Comparison of ENCODE assay signal across 17 mouse cellular contexts in the genomic region with DNA sequence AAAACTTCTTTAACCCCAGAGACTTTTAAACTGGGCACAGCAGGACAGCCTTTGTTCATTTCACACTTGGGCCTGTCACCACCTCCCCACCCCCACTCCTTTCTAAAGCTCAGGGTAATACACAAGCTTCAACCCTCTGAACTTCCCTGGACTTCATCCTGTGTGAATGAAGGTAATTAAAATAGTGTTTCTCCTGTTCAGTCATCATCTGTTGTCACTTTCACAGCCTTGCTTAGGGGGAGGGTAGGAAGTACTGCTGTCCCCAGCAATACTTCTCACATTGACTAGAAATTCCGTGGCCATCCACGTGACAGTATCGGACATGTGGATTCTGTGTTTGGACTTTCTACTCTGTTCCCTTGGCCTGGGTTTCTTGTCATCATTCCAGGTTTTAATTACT. TPM values are rescaled to one million over a fixed set of nuclear protein-coding genes. Genes with fewer than 3 reads are reported as not detected.
DNase-seq lines count a peak whose midpoint lies in the region; ATAC-seq and TF ChIP-seq lines count a peak whose summit lies in the region.
"Had no signal": no experiment of that assay in that cellular context is flagged by ENCODE, and none has a peak within 500 bp of the region (broad histone marks: within the 10 kb centered on the region; RNA-seq: fewer than 3 reads in every experiment).

No protein-coding gene starts in this region.

- no peak overlapping the region for H3K4me3 ChIP-seq in forebrain, embryonic 10.5 days
- no peak overlapping the region for H3K4me3 ChIP-seq in forebrain, postnatal 0 days (ENCODE audit: low read depth, low read length)
- H3K4me3 ChIP-seq in liver, adult 2 months (ENCODE audit: insufficient read depth, low read depth, low read length), result no peak overlapping the region
- H3K4me3 ChIP-seq in liver, embryonic 11.5 days (ENCODE audit: low read depth, low read length), result no peak overlapping the region
- H3K4me3 ChIP-seq: embryonic facial prominence, embryonic 13.5 days; hindbrain, embryonic 13.5 days; layer of hippocampus, adult 2 months; megakaryocyte, embryonic 14.5 days; neural tube, embryonic 15.5 days; stomach, embryonic 15.5 days had no signal

- no peak for ATAC-seq in forebrain, postnatal 0 days
- no peak for ATAC-seq in liver, embryonic 11.5 days (replicated peaks; ENCODE audit: low FRiP score)
- ATAC-seq: activated CD4-positive, CD25-positive, alpha-beta regulatory T cell, adult 4 months had no signal

- no peak for TF ChIP-seq CTCF in forebrain, postnatal 0 days (IDR thresholded peaks at IDR 0.05; ENCODE audit: low read depth)
- no peak for TF ChIP-seq CTCF in liver, adult 2 months (IDR thresholded peaks at IDR 0.05; ENCODE audit: low read depth, low read length)

- no peak overlapping the region for H3K4me2 ChIP-seq in forebrain, postnatal 0 days (ENCODE audit: low read depth)
- H3K4me2 ChIP-seq in liver, embryonic 11.5 days, result no peak overlapping the region
- H3K4me2 ChIP-seq: embryonic facial prominence, embryonic 13.5 days; hindbrain, embryonic 13.5 days; neural tube, embryonic 15.5 days; stomach, embryonic 15.5 days had no signal

- peak; percentile 43 for DNase-seq in forebrain, embryonic 10.5 days (ENCODE audit: extremely low spot score, low spot score)
- DNase-seq in forebrain, postnatal 0 days, result no peak
- peak; percentile 98 for DNase-seq in liver, adult 2 months (ENCODE audit: extremely low read depth, low read depth, low spot score)
- no peak for DNase-seq in liver, embryonic 11.5 days (ENCODE audit: low spot score)
- DNase-seq in embryo, embryonic 9.5 days (ENCODE audit: extremely low spot score), result peak; percentile 51
- peak; percentile 62 for DNase-seq in heart, postnatal 4 days
- no peak for DNase-seq in right cerebral cortex, postnatal 25 days
- DNase-seq in frontal cortex, adult 2 months (ENCODE audit: extremely low spot score in 1 of 2, low spot score in 1 of 2), result no peak
- DNase-seq: cerebellum, adult 8-10 months had no signal

- H3K9ac ChIP-seq in forebrain, postnatal 0 days, result no peak overlapping the region
- H3K9ac ChIP-seq in liver, adult 2 months (ENCODE audit: low read depth, low read length), result no peak overlapping the region
- H3K9ac ChIP-seq in liver, embryonic 11.5 days (ENCODE audit: low read depth, low read length), result no peak overlapping the region
- H3K9ac ChIP-seq: embryonic facial prominence, embryonic 13.5 days; hindbrain, embryonic 13.5 days; neural tube, embryonic 15.5 days; stomach, embryonic 15.5 days had no signal

- no peaks in the 10 kb centered on the region for H3K9me3 ChIP-seq in forebrain, embryonic 10.5 days
- H3K9me3 ChIP-seq in forebrain, postnatal 0 days (ENCODE audit: low read length), result no peaks in the 10 kb centered on the region
- no peaks in the 10 kb centered on the region for H3K9me3 ChIP-seq in liver, embryonic 11.5 days (ENCODE audit: control insufficient read depth, low read length)
- H3K9me3 ChIP-seq: embryonic facial prominence, embryonic 13.5 days; hindbrain, embryonic 13.5 days; megakaryocyte, embryonic 14.5 days; neural tube, embryonic 15.5 days; stomach, embryonic 15.5 days had no signal

- 9% methylated on average over 3 of the region's 3 CpGs for WGBS in forebrain, embryonic 10.5 days
- under 1% methylated on average over 3 of the region's 3 CpGs for WGBS in forebrain, postnatal 0 days
- WGBS in liver, adult 2 months, result 16% methylated on average over 3 of the region's 3 CpGs
- WGBS in liver, embryonic 11.5 days, result 31% methylated on average over 3 of the region's 3 CpGs

- no peak overlapping the region for H3K27ac ChIP-seq in forebrain, embryonic 10.5 days
- no peak overlapping the region for H3K27ac ChIP-seq in forebrain, postnatal 0 days (ENCODE audit: low read depth, low read length)
- peak overlapping the region; percentile 61 for H3K27ac ChIP-seq in liver, adult 2 months (replicated peaks; ENCODE audit: insufficient read depth, low read depth, low read length)
- no peak overlapping the region for H3K27ac ChIP-seq in liver, embryonic 11.5 days (ENCODE audit: low read depth, low read length)
- H3K27ac ChIP-seq: embryonic facial prominence, embryonic 13.5 days; hindbrain, embryonic 13.5 days; layer of hippocampus, adult 2 months; neural tube, embryonic 15.5 days; stomach, embryonic 15.5 days had no signal

- no peaks in the 10 kb centered on the region for H3K36me3 ChIP-seq in forebrain, embryonic 10.5 days (replicated peaks)
- H3K36me3 ChIP-seq in forebrain, postnatal 0 days (ENCODE audit: insufficient read depth), result no peaks in the 10 kb centered on the region
- H3K36me3 ChIP-seq in liver, adult 2 months (ENCODE audit: control insufficient read depth, insufficient read depth, low read length), result peaks cover 9% of the 10 kb centered on the region; the same call in 1 of the 2 replicates
- no peaks in the 10 kb centered on the region for H3K36me3 ChIP-seq in liver, embryonic 11.5 days (ENCODE audit: control insufficient read depth, insufficient read depth, low read length)
- H3K36me3 ChIP-seq: embryonic facial prominence, embryonic 13.5 days; hindbrain, embryonic 13.5 days; neural tube, embryonic 15.5 days had no signal

- H3K4me1 ChIP-seq in forebrain, embryonic 10.5 days, result peaks cover 46% of the 10 kb centered on the region
- H3K4me1 ChIP-seq in forebrain, postnatal 0 days (ENCODE audit: insufficient read depth), result 0 out of 2 replicates have a peak, but pooled peaks cover 7% of the 10 kb centered on the region
- H3K4me1 ChIP-seq in liver, adult 2 months (ENCODE audit: control insufficient read depth, insufficient read depth, low read length), result peaks cover 20% of the 10 kb centered on the region
- H3K4me1 ChIP-seq in liver, embryonic 11.5 days (replicated peaks; ENCODE audit: control insufficient read depth, insufficient read depth, low read length), result no peaks in the 10 kb centered on the region

- H3K79me2 ChIP-seq in liver, adult 2 months (ENCODE audit: control insufficient read depth, insufficient read depth, low read length), result peaks cover 7% of the 10 kb centered on the region; the same call in 1 of the 2 replicates

- peaks cover 62% of the 10 kb centered on the region for H3K27me3 ChIP-seq in forebrain, embryonic 10.5 days (ENCODE audit: poor library complexity, severe bottlenecking)
- H3K27me3 ChIP-seq in forebrain, postnatal 0 days (ENCODE audit: insufficient read depth, low read length), result no peaks in the 10 kb centered on the region
- no peaks in the 10 kb centered on the region for H3K27me3 ChIP-seq in liver, adult 2 months (ENCODE audit: control insufficient read depth, insufficient read depth, low read length)
- H3K27me3 ChIP-seq in liver, embryonic 11.5 days (replicated peaks; ENCODE audit: control insufficient read depth, insufficient read depth, low read length), result no peaks in the 10 kb centered on the region
- H3K27me3 ChIP-seq: embryonic facial prominence, embryonic 13.5 days; megakaryocyte, embryonic 14.5 days; stomach, embryonic 15.5 days had no signal

- TF ChIP-seq POLR2A in liver, adult 2 months (IDR thresholded peaks at IDR 0.05; ENCODE audit: extremely low read depth, insufficient read depth, low read length), result no peak

RNA-seq across cellular contexts. Expression of a gene that starts 3.2 kb away (rescaled TPM):
- polyA plus RNA-seq in forebrain, embryonic 10.5 days (2016; fragmentation: Nextera tagmentation; extraction: Ambion mirVana), result 1.8 and 2.0 TPM in 2 replicates
- total RNA-seq in forebrain, postnatal 0 days (2014; rRNA removed), result 0.62 and 0.86 TPM in 2 replicates
- polyA plus RNA-seq in forebrain, postnatal 0 days (2015; fragmentation: Nextera tagmentation; extraction: Ambion mirVana), result 0.20 and 0.67 TPM in 2 replicates
- total RNA-seq in liver, adult 2 months (2014; rRNA removed), result 27.6 and 30.9 TPM in 2 replicates
- 27.1 and 28.1 TPM in 2 replicates for polyA plus RNA-seq in liver, adult 2 months (2012; rRNA removed)
- polyA plus RNA-seq in liver, embryonic 11.5 days (2014; fragmentation: Nextera tagmentation; extraction: Ambion mirVana), result 1.1 and 1.4 TPM in 2 replicates
- under 1 TPM; 0.52 to 0.70 TPM for total RNA-seq in heart, postnatal 4 days (2021)
- polyA plus RNA-seq in frontal cortex, adult 2 months (2012; rRNA removed), result 0.23 and 0.52 TPM in 2 replicates
- total RNA-seq: layer of hippocampus, adult 2 months had no signal

RNA-seq across cellular contexts. Expression of a gene that starts 20.4 kb away (rescaled TPM):
- 79.3 and 80.8 TPM in 2 replicates for polyA plus RNA-seq in forebrain, embryonic 10.5 days (2016; fragmentation: Nextera tagmentation; extraction: Ambion mirVana)
- 30.5 and 35.6 TPM in 2 replicates for total RNA-seq in forebrain, postnatal 0 days (2014; rRNA removed)
- polyA plus RNA-seq in forebrain, postnatal 0 days (2015; fragmentation: Nextera tagmentation; extraction: Ambion mirVana), result 43.5 and 51.6 TPM in 2 replicates
- total RNA-seq in liver, adult 2 months (2014; rRNA removed), result 6.4 and 9.5 TPM in 2 replicates
- polyA plus RNA-seq in liver, adult 2 months (2012; rRNA removed), result 43.1 and 49.8 TPM in 2 replicates
- 113 TPM in 2 replicates for polyA plus RNA-seq in liver, embryonic 11.5 days (2014; fragmentation: Nextera tagmentation; extraction: Ambion mirVana)
- 100 to 1,000 TPM; 161 to 166 TPM for total RNA-seq in heart, postnatal 4 days (2021)
- polyA plus RNA-seq in frontal cortex, adult 2 months (2012; rRNA removed), result 59.7 and 69.8 TPM in 2 replicates

RNA-seq across cellular contexts. Expression of a gene that starts 30.2 kb away (rescaled TPM):
- polyA plus RNA-seq in forebrain, embryonic 10.5 days (2016; fragmentation: Nextera tagmentation; extraction: Ambion mirVana), result not detected in 2 replicates
- total RNA-seq in forebrain, postnatal 0 days (2014; rRNA removed), result not detected in 2 replicates
- not detected in 2 replicates for polyA plus RNA-seq in forebrain, postnatal 0 days (2015; fragmentation: Nextera tagmentation; extraction: Ambion mirVana)
- total RNA-seq in liver, adult 2 months (2014; rRNA removed), result 0.27 and 0.83 TPM in 2 replicates
- 0.13 and 0.17 TPM in 2 replicates for polyA plus RNA-seq in liver, adult 2 months (2012; rRNA removed)
- polyA plus RNA-seq in liver, embryonic 11.5 days (2014; fragmentation: Nextera tagmentation; extraction: Ambion mirVana), result not detected in 2 replicates
- under 1 TPM in 1 of 2 experiments, not detected in 1; 0.41 TPM for total RNA-seq in heart, postnatal 4 days (2021)
- polyA plus RNA-seq in frontal cortex, adult 2 months (2012; rRNA removed), result 0.17 and 0.18 TPM in 2 replicates
- total RNA-seq: layer of hippocampus, adult 2 months; left cerebral cortex, postnatal 25 days had no signal
- polyA plus RNA-seq: activated CD4-positive, CD25-positive, alpha-beta regulatory T cell, adult 4 months; embryonic facial prominence, embryonic 13.5 days; hindbrain, embryonic 13.5 days; neural tube, embryonic 15.5 days; stomach, embryonic 15.5 days had no signal

RNA-seq across cellular contexts. Expression of a gene that starts 35.4 kb away (rescaled TPM):
- not detected in 2 replicates for polyA plus RNA-seq in forebrain, embryonic 10.5 days (2016; fragmentation: Nextera tagmentation; extraction: Ambion mirVana)
- 0.77 TPM in 1 of 2 replicates, not detected in the other for total RNA-seq in forebrain, postnatal 0 days (2014; rRNA removed)
- polyA plus RNA-seq in forebrain, postnatal 0 days (2015; fragmentation: Nextera tagmentation; extraction: Ambion mirVana), result not detected in 2 replicates
- total RNA-seq in liver, adult 2 months (2014; rRNA removed), result 0.27 and 0.28 TPM in 2 replicates
- polyA plus RNA-seq in liver, adult 2 months (2012; rRNA removed), result not detected in 2 replicates
- not detected in 2 replicates for polyA plus RNA-seq in liver, embryonic 11.5 days (2014; fragmentation: Nextera tagmentation; extraction: Ambion mirVana)
- under 1 TPM; 0.24 to 0.25 TPM for total RNA-seq in heart, postnatal 4 days (2021)
- 0.08 and 0.14 TPM in 2 replicates for polyA plus RNA-seq in frontal cortex, adult 2 months (2012; rRNA removed)
- total RNA-seq: layer of hippocampus, adult 2 months; left cerebral cortex, postnatal 25 days had no signal
- polyA plus RNA-seq: embryonic facial prominence, embryonic 13.5 days; hindbrain, embryonic 13.5 days; neural tube, embryonic 15.5 days; stomach, embryonic 15.5 days had no signal

RNA-seq across cellular contexts. Expression of a gene that starts 45.4 kb away (rescaled TPM):
- polyA plus RNA-seq in forebrain, embryonic 10.5 days (2016; fragmentation: Nextera tagmentation; extraction: Ambion mirVana), result 1.5 and 1.6 TPM in 2 replicates
- total RNA-seq in forebrain, postnatal 0 days (2014; rRNA removed), result 59.2 and 72.2 TPM in 2 replicates
- polyA plus RNA-seq in forebrain, postnatal 0 days (2015; fragmentation: Nextera tagmentation; extraction: Ambion mirVana), result 5.3 and 5.6 TPM in 2 replicates
- under 0.01 TPM in 1 of 2 replicates, not detected in the other for total RNA-seq in liver, adult 2 months (2014; rRNA removed)
- not detected in 2 replicates for polyA plus RNA-seq in liver, adult 2 months (2012; rRNA removed)
- 0.04 and 0.08 TPM in 2 replicates for polyA plus RNA-seq in liver, embryonic 11.5 days (2014; fragmentation: Nextera tagmentation; extraction: Ambion mirVana)
- 1 to 10 TPM; 1.6 to 1.7 TPM for total RNA-seq in heart, postnatal 4 days (2021)
- polyA plus RNA-seq in frontal cortex, adult 2 months (2012; rRNA removed), result 85.7 and 92.4 TPM in 2 replicates
- polyA plus RNA-seq: activated CD4-positive, CD25-positive, alpha-beta regulatory T cell, adult 4 months had no signal

Comparison
In these comparisons a context has a peak if more than half of its experiments do, and no peak if none do; other contexts are left out.
1. DNase-seq: peak in forebrain, embryonic 10.5 days (single experiment), liver, adult 2 months (single experiment), embryo, embryonic 9.5 days (single experiment) and heart, postnatal 4 days (single experiment); none in forebrain, postnatal 0 days (single experiment), liver, embryonic 11.5 days (single experiment), right cerebral cortex, postnatal 25 days (single experiment) and frontal cortex, adult 2 months (0 of 2).